In the genomic region with DNA sequence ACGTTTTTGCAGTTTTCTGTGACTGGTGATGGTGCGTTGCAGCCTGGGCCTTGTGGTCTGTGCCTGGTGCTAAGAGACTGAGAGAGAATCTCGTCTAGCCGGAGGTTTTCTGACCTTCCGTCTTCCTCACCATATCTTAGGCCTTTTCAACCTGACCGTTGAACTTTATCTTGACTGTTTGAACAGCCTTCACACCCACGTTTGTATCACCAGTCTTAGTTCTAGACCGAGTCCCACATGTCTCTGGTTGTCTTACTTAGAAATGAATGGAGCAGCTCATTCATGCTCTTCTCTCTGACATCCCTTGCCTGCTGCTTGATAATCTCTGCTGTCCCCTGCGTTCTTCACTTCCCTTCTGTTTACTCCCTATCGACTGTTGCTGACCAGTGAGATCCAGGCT, we compare ENCODE assay signal across 30 mouse cellular contexts.
"Had no signal": no experiment of that assay in that cellular context is flagged by ENCODE, and none has a peak within 500 bp of the region (broad histone marks: within the 10 kb centered on the region; RNA-seq: fewer than 3 reads in every experiment).

No protein-coding gene starts in this region.

- H3K4me2 ChIP-seq: limb, embryonic 12.5 days; limb, embryonic 13.5 days; limb, embryonic 15.5 days; liver, embryonic 11.5 days; liver, embryonic 13.5 days; liver, embryonic 15.5 days; lung, embryonic 15.5 days; midbrain, embryonic 11.5 days; midbrain, embryonic 12.5 days; midbrain, embryonic 13.5 days; midbrain, embryonic 15.5 days; neural tube, embryonic 12.5 days; neural tube, embryonic 13.5 days had no signal

- H3K36me3 ChIP-seq: liver, embryonic 13.5 days; liver, embryonic 15.5 days had no signal

- H3K9me3 ChIP-seq: limb, embryonic 10.5 days; limb, embryonic 12.5 days; limb, embryonic 13.5 days; limb, embryonic 15.5 days; liver, embryonic 13.5 days; liver, embryonic 15.5 days; lung, embryonic 15.5 days; megakaryocyte, embryonic 14.5 days; midbrain, embryonic 10.5 days; midbrain, embryonic 12.5 days; midbrain, embryonic 13.5 days; midbrain, embryonic 15.5 days; neural tube, embryonic 12.5 days; neural tube, embryonic 13.5 days had no signal

- H3K9ac ChIP-seq: limb, embryonic 12.5 days; limb, embryonic 13.5 days; limb, embryonic 15.5 days; liver, embryonic 13.5 days; liver, embryonic 14.5 days; liver, embryonic 15.5 days; lung, embryonic 15.5 days; midbrain, embryonic 12.5 days; midbrain, embryonic 13.5 days; midbrain, embryonic 15.5 days; neural tube, embryonic 12.5 days; neural tube, embryonic 13.5 days had no signal

- H3K27ac ChIP-seq: left cerebral cortex, adult 2 months; limb, embryonic 10.5 days; limb, embryonic 12.5 days; limb, embryonic 13.5 days; limb, embryonic 15.5 days; liver, embryonic 13.5 days; liver, embryonic 14.5 days; liver, embryonic 15.5 days; lung, embryonic 15.5 days; macrophage; midbrain, embryonic 10.5 days; midbrain, embryonic 12.5 days; midbrain, embryonic 13.5 days; midbrain, embryonic 15.5 days; neural tube, embryonic 12.5 days; neural tube, embryonic 13.5 days had no signal

- DNase-seq: left cerebral cortex, postnatal 4 days; liver; liver, embryonic 13.5 days; lung, adult 18-20 months; lung, adult 2 months; lung, postnatal 10 days; lung, postnatal 14 days; lung, postnatal 4 days; midbrain, embryonic 14.5 days had no signal

- H3K27me3 ChIP-seq: limb, embryonic 12.5 days; limb, embryonic 13.5 days; limb, embryonic 15.5 days; liver, embryonic 13.5 days; liver, embryonic 15.5 days; lung, embryonic 15.5 days; megakaryocyte, embryonic 14.5 days; midbrain, embryonic 12.5 days; midbrain, embryonic 13.5 days; midbrain, embryonic 15.5 days; neural tube, embryonic 12.5 days; neural tube, embryonic 13.5 days had no signal

- H3K4me3 ChIP-seq: left cerebral cortex, adult 2 months; limb, embryonic 10.5 days; limb, embryonic 12.5 days; limb, embryonic 13.5 days; limb, embryonic 15.5 days; liver, embryonic 13.5 days; liver, embryonic 15.5 days; lung, embryonic 15.5 days; megakaryocyte, embryonic 14.5 days; midbrain, embryonic 10.5 days; midbrain, embryonic 12.5 days; midbrain, embryonic 13.5 days; midbrain, embryonic 15.5 days; myocyte; neural tube, embryonic 12.5 days; neural tube, embryonic 13.5 days had no signal

- H3K4me1 ChIP-seq: limb, embryonic 10.5 days; limb, embryonic 12.5 days; limb, embryonic 13.5 days; limb, embryonic 15.5 days; midbrain, embryonic 12.5 days; midbrain, embryonic 13.5 days; midbrain, embryonic 15.5 days; neural tube, embryonic 12.5 days; neural tube, embryonic 13.5 days had no signal

- ATAC-seq: lung, postnatal 0 days; midbrain, embryonic 13.5 days; midbrain, embryonic 15.5 days; midbrain, embryonic 16.5 days had no signal
